Mouse (Mus musculus) adrenal gland, adult (tissue): ENCODE data around the gene Rsph9.

Source experiments
- DNase-seq, 2 experiments: peaks; one replicate each; pipeline ENCODE4 v3.0.0; 2022 to 2023; ENCODE audit warnings: low spot score in 1 of 2; ENCODE audit not compliant: inconsistent age in 2 of 2

Rsph9 gene

DNA sequence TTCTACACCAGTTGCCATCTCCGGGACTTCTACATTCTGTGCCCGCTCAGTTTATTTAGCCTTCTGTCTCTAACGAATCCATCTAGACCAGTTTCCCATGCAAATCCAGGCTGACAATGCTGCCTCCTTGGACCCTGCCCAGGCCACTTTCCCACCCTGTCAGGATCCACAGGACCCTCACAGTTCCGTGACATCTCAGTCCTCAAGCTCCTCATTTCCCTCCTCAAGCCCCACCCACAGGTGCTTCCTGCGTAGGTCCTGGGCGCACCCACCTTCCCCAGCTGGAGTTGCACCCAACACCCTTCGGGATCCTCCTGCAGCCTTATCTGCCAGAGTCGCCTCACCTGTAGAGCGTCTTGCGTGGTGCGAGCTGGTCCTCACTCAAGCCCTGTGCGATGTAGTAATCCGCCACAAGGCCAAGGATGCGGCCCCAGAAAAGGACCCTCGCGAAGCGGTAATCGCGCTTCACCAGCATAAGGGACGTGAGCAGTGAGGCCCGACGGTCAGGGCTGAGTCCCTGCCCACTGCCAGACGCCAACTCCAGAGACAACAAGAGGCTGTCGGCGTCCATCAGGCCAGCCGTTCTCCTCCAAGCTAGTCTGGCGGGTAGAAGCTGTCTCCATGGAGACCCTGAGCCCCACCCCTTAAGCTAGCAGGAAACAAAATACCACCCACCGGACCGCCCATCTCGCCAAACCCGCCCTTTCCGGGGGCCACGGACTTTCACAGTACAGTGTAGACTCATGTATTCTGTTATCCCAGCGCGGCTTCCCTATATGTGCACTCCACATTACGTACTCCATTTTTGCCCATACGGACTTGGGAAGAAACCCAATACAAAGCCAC lies at the start of gene Rsph9:
Rsph9 (minus strand) TSS at position 639 of the 846 bp plus-strand sequence.
- DNase-seq, result peak; percentile 91 to 96

DNA sequence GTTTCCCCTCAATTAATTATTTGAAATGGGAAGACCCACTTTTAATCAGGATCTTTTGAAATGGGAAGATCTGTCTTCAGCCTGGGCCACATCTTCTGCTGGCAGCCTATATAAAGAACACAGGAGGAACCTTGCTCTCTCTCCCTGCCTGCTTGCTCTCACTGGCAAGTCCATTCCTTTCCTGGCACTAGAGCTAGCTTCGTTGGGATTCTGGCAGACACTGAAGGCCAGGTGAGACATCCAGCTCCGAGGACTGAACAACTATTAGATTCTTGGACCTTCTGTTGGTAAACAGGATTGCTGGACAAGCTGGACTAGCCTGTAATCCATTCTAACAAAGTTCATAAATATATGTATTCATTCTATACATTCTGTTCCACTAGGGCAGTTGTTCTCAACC lies 44.8 kb upstream of the Rsph9 start:
- peak in 1 of 2 experiments; percentile 69 for DNase-seq

DNA sequence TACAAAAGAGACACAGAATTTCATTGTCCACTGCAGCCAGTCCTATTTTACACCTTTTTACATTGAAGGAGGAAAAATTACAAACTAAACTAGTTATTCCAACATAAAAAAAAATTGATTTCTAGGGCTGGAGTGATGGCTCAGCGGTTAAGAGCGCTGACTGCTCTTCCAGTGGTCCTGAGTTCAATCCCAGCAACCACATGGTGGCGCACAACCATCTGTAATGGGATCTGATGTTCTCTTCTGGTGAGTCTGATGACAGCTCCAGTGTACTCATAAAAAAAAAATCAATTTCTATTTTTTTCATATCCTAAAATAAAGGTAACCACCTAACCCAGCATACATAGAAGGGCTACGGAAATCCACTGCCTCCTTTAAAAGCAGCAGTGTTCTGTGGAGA lies 38.3 kb upstream of the Rsph9 start:
- peak; percentile 44 to 77 for DNase-seq

DNA sequence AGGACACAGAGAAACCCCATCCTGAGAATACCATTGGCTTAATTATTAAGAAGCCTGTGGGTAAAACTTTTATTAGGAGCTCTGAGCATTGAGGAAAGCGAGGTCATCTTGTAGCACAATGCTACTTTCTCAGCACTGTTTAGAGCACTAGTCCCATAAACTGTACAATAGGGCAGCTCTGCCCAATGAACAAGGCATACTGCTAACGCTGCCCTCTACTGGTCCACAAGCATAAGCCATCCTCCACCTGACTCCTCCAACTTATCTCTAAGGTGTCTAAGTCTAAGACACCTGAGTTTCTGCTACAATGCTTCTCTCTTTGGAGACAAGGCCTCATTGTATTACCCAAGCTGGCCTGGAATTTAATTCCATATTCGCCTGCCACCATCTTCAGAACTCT lies 26.5 kb upstream of the Rsph9 start:
- DNase-seq, result peak in 1 of 2 experiments; percentile 71

DNA sequence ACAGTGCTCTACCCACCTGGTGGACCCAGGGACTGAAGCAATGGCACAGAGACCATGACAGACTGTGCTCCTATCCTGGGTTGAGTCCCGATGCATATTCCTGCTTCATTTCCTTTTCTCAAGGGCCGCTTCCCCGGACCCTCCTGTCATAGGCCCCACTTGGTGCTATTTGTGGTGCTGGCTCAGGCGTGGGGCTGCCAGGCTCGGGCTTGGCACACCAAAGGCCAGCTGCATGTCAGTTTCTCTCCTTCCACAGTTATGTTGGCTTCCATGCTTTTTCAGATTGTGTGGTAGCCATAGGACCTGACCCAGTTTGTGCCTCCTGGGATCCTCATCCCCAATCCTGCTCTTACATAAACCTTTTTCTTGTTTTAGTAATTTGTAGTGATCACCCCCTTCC lies 24.8 kb upstream of the Rsph9 start:
- DNase-seq, result no peak

DNA sequence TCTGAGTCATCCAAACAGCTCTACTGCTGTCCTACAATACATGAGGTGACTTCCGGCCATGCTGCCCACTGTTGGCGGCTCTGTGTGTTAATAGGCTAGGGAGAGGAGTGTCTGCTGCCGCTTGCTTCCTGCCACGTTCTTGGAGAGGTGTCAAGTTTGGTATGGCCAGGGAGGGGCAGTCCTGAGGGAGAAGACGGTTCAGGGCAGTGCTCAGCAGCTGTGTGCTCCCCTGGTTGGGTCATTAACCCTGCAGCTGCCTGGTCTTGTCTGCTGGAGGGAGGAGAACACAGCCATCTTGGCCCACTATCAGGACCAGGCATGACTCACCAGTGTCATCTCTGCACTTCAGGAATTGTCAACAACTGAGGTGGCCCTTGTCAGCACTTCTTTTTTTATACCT lies 24.3 kb upstream of the Rsph9 start:
- peak; percentile 30 to 56 for DNase-seq

DNA sequence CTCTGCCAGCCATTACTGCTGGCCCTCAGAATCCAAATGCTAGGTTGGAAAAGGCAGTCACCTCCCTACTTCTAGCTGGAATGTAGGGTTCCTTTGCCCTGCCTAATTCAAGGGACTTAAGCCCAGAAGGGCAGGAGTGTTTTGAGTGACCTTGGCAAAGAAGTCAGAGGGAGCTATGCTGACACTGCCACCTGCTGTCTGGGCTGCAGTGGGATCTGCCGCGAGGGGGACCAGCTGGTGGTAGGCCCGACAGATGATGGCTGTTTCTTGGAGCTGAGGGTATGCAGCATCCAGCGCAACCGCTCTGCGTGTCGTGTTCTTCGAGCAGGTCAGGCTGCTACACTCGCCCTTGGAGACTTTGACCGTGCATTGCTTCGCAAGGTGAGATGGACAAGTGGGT lies 23.0 kb upstream of the Rsph9 start:
- DNase-seq, result peak; percentile 57 to 84

DNA sequence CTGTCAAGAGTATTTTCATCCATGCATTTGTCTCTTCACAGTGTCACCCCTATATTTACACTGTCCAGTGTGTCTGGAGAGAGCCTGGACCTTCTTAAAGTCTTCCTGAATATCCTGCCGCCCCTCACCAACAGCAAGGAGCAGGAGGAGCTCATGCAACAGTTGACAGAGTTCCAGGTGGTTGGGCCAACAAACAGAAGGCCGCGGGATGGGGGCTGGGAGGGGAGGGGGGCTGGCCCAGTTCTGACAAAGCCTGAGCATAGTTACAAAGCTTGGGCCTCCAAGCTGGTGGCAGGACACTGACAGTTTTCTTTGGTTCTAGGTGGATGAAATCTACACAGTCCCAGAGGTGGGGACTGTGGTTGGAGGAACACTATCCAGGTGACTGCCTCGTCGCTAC lies 22.3 kb upstream of the Rsph9 start:
- no peak for DNase-seq

DNA sequence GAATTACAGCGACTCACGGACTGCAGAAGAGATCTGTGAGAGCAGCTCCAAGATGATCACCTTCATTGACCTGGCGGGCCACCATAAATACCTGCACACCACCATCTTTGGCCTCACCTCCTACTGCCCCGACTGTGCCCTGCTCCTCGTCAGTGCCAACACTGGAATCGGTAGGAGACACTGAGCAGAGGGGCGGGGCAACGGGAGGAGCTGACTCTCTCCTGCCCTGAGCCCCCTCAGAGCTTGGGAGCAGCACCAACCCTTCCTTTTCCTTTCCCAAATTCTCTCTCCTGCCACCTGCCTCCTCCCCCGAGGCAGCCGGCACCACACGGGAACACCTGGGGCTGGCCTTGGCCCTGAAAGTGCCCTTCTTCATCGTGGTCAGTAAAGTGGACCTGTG lies 21.4 kb upstream of the Rsph9 start:
- DNase-seq, result no peak

DNA sequence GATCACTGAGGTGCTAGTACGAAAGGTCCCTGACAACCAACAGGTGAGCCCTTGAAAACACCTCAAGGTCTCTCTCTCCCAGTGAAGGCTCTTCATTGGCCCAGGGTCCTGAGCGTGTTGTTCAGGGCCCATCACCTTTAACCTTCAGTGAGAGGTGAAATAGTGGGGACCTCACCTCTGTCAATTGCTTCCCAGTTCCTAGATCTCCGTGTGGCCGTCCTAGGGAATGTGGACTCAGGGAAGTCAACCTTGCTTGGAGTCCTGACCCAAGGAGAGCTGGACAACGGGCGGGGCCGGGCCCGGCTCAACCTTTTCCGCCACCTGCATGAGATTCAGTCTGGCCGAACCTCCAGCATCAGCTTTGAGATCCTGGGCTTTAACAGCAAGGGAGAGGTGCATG lies 20.8 kb upstream of the Rsph9 start:
- no peak for DNase-seq

DNA sequence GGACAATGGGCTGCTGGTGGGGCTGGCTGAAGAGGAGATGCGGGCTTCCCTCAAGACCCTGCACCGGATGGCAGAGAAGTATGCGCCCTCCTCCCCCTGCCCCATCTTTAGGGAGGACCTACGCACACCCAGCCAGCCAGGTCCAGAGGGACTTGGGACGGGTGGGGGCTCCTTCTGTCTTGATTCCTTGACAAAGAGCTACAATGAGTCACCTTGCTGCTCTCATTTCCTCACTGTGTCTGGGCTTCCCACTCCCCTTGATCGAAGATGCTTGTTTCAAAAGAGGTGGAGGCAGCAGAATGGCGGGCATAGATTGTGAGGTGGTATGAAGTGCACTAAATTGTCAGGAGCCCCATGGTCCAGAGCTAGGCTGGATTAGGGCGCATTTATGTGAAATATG lies 20.3 kb upstream of the Rsph9 start:
- no peak for DNase-seq

DNA sequence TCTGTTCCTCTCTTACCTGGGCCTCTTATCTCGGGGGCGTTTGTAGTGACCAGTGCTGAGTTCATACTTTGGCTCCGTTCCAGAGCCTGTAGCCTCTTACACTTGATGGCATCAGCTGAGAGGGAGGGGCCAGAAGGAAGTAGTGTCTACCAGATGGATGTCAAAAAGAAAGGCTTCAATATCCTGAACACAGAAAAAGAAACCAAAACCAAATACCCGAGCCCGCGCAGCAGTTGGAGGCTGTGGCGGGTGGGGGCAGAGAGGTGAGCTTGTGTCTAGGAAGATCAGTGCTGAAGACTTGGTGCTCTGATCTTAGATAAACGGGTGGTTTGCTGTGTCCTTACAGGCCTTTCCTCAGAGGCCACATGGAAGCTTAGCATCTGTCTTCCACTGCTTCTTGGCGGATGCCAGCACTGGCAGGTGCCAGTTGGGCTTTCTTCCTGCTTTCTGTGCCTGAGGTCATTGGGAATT lies 19.0 kb upstream of the Rsph9 start:
- DNase-seq, result peak; percentile 51 to 80

DNA sequence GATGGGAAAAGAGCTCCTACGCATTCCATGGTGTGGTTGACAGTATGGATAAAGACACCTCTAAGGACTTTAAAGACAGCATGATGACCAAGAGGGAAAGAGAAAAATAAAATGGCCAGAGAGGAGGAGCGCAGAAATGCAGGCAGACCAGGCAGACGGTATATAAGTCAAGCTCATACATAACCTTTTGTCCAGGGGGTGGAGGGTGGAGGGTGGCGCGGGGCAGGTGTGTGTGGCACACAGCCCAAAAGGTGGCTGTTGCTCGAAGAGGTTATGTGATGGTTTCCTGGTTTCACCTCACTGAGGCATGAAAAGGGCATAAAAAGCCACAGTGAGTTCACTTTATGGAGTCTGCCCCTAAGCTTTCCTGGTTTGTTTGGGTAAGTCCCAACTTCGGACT lies 18.5 kb upstream of the Rsph9 start:
- DNase-seq, result no peak

DNA sequence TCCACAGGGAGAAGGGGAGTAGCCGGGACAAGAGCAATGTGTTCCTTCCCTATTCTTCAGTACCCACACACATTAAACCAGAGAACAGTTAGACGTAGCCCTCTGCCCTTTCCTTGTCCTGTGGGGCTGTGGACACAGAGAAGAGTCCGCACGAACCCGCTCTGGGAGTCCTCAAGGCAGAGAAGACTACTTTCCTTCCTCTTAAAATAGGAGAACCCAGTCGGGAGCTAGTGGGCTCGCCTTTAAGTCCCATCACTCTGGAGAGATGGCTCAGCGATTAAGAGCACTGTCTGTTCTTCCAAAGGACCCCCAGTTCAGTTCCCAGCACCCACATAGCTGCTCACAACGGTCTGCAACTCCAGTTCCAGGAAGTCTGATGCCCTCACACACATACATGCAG lies 17.7 kb upstream of the Rsph9 start:
- no peak for DNase-seq

DNA sequence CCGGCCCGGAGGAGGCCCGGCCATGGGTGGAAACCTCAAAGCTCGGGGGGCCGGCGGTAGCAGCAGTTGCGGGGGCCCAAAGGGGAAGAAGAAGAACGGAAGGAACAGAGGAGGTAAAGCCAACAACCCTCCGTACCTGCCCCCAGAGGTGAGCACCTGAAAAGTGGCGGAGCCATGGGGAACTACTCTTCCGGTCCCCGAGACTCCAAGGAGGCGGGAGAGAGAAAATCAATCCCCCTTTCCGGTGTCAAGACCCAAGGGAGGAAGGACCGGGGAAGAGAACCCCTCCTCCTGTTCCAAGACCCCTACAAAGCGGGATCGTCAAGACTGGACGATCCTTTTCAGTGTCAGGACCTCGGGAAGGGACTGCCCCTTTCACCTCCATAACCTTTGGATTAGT lies 17.2 kb upstream of the Rsph9 start:
- no peak for DNase-seq

DNA sequence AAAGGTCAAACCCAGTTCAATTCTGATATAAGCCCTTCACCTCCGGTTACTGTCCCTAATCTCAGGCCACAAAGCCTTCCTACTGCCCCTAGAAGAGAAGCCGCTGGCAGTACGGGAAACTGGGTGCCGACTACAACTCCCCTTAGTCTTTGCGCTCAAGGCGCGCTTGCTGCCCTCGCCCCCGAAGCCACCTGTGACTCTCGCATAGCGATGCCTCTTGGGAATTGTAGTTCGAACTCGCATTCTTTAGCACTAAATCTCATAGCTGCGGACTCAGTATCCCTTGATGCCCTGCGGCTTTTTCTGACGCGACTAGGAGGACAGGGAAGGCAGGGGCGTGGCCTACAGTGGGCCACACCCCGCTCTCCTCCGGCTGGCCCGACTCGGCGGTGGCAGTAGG lies 16.7 kb upstream of the Rsph9 start, which contains the start of gene Gtpbp2:
Gtpbp2 (plus strand) TSS at position 347 of the 400 bp plus-strand sequence.
- DNase-seq, result peak; percentile 97 to 98

DNA sequence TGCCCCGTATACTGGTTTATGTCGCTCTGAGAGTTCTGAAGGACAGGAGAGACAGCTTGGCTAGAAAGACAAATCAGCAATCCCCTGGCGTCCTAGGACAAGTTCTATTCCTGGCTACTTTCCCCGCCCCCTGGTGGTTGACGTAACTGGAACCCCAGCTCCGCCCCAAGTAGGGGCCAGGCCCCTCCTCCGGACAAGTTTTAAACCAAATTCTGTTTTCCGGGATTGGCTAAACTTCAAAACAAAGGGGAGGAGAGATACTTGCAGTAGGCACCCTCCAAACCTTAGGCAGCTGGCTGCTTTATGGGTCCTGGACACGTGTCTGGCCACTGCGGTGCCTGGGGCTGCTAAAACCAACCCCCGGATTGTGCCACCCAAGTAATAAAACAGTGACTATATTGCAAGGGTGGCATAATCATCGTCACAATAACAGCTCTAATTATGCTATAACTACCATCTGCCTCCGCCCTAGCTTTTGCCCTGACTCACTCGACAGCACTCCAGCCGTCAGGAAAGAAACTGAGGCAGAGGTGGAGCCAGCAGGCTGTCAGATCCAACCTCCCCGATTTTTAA lies 16.2 kb upstream of the Rsph9 start:
- DNase-seq, result peak; percentile 96 to 99

DNA sequence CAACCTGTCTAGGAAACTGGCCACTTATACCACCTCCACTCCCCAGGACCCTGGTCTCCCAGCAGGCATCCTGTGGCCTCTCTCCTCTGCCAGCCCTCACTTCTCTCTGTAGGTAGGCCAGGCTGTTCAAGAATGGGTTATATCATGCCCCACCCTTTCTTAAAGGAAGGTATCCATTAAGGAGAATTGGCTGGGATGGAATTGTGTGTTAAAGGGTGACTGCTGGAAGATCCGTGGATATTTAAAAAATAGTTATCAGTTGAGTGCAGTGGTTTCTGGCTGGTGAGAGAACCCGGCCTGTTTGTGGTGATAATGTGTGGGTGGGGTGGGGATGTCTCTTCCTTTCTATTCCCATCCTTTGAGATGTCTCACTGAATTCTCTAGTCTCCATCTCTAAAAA lies 15.2 kb upstream of the Rsph9 start:
- DNase-seq, result peak in 1 of 2 experiments; percentile 52

DNA sequence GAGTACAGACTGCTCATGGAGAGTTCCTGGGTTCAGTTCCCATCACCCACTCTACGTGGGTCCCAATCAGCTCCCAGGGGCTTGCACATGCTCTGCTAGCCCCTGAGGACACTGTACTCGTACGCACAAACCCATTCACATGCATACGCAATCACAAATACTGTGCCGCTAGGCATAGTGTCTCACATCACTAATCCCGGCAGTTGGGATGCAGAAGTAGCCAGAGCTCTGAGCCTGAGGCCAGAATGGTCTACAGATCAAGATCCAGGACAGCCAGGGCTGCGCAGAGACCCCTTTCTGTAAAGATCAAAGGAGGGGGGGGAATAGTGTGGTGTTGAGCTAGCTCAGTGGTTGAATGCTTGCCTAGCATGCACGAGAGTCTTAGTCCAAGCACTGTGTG lies 13.1 kb upstream of the Rsph9 start:
- DNase-seq, result no peak

DNA sequence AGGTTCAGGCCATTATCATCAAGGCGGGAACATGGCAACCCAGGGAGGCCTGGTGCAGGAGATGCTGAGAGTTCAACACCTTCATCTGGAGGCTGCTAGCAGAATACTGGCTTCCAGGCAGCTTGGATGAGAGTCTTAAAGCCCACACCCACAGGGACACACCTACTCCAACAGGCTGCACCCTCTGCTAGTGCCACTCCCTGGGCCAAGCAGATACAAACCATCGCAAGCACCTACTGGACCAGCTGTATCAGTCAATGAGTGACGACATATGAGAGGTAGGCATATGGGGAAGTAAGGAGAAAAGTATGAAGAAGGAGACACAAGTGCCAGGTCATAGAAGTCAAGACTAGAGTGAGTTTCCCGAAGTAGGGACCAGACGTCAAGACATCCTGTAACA lies 12.7 kb upstream of the Rsph9 start:
- DNase-seq, result no peak

DNA sequence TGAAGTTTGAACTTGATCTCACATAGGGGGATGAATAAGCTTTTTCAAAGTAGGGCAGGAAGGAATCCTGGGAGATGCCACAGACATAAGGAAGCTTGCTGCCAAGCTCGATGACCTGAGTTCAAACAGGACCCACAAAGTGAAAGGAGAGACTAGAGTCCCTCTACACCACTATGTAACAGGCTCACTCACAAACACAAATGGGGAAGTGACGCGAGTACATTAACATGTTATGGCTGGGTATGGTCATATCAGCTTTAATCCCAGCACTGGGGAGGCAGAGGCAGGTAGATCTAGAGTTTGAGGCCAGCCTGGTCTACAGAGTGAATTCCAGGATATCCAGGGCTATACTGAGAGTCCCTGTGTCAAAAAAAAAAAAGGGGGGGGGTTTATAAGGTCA lies 10.3 kb upstream of the Rsph9 start:
- DNase-seq, result no peak
